Mouse (Mus musculus): ENCODE measurements around the gene Magi3. TPM values are rescaled to one million over a fixed set of nuclear protein-coding genes. Genes with fewer than 3 reads are reported as not detected.

Magi3 gene
- total and polyA plus RNA-seq, 3 experiments: 0.68 to 2.6 (median 1.8) TPM

GRCm38 (mm10) chr3:104257041-104257440 lies 36.9 kb upstream of the Magi3 start:
- in situ Hi-C loops (cut with MboI; ENCODE audit: low pct_ligation_motif_present, low pct_unique_long_range_greater_than_20kb, low sequenced_read_pairs) (no loop called here), dilution Hi-C loops (cut with MboI; ENCODE audit: extremely low pct_ligation_motif_present, extremely low pct_unique_long_range_greater_than_20kb, low sequenced_read_pairs) (no loop called here)
- H3K27me3 ChIP-seq (replicated peaks): no peaks in the 10 kb centered on the region
- H3K4me3 ChIP-seq (replicated peaks in 1 of 3; ENCODE audit: low read depth in 2 of 3, low read length in 2 of 3, poor library complexity in 1 of 3): no peak overlapping the region
- H3K4me2 ChIP-seq (ENCODE audit: insufficient read depth, low read depth, poor library complexity, severe bottlenecking): no peak overlapping the region
- no peaks in the 10 kb centered on the region for H3K4me1 ChIP-seq (ENCODE audit: control insufficient read depth in 1 of 2, insufficient read depth in 2 of 2)
- H3K79me2 ChIP-seq (replicated peaks; ENCODE audit: control insufficient read depth, extremely low read depth, insufficient read depth, poor library complexity, severe bottlenecking): no peaks in the 10 kb centered on the region
- DNase-seq (ENCODE audit: extremely low read depth): no peak
- TF ChIP-seq BHLHE40 (IDR thresholded peaks at IDR 0.05; ENCODE audit: low read depth, low read length): no peak
- TF ChIP-seq ELF1 (IDR thresholded peaks at IDR 0.05; ENCODE audit: low read depth, low read length): no peak
- TF ChIP-seq MAZ (IDR thresholded peaks at IDR 0.05; ENCODE audit: low read depth, low read length): no peak
- no peak overlapping the region for H3K27ac ChIP-seq (ENCODE audit: insufficient read depth, low read depth)
- H3K9me3 ChIP-seq (replicated peaks; ENCODE audit: low read length): no peaks in the 10 kb centered on the region
- H3K9ac ChIP-seq (ENCODE audit: insufficient read depth, low read depth): no peak overlapping the region
- no peaks in the 10 kb centered on the region for H3K36me3 ChIP-seq (replicated peaks in 1 of 2; ENCODE audit: control insufficient read depth in 1 of 2, insufficient read depth in 1 of 2, low read length in 1 of 2)

- DNase-seq (ENCODE audit: extremely low read depth): no peak
- TF ChIP-seq MEF2A (IDR thresholded peaks at IDR 0.05; ENCODE audit: borderline replicate concordance, low read depth, low read length): no peak
- no peak for TF ChIP-seq E2F4 (IDR thresholded peaks at IDR 0.05; ENCODE audit: insufficient replicate concordance, low read depth, low read length)
- TF ChIP-seq CTCF (conservative IDR thresholded peaks at IDR 0.05 in 1 of 2, IDR thresholded peaks at IDR 0.05 in 1 of 2; ENCODE audit: low read depth in 2 of 2, low read length in 2 of 2): no peak
- no peak for TF ChIP-seq CHD1 (IDR thresholded peaks at IDR 0.05; ENCODE audit: low read depth, low read length)
- no peak for TF ChIP-seq MAZ (IDR thresholded peaks at IDR 0.05; ENCODE audit: low read depth, low read length)
- TF ChIP-seq GABPA (IDR thresholded peaks at IDR 0.05; ENCODE audit: insufficient replicate concordance, low read depth, low read length): no peak
- TF ChIP-seq SMC3 (IDR thresholded peaks at IDR 0.05; ENCODE audit: low read depth, low read length): no peak
- TF ChIP-seq SIN3A (IDR thresholded peaks at IDR 0.05; ENCODE audit: low read length): no peak
- TF ChIP-seq HCFC1 (IDR thresholded peaks at IDR 0.05; ENCODE audit: low read depth, low read length): no peak
- TF ChIP-seq ZC3H11A (IDR thresholded peaks at IDR 0.05; ENCODE audit: low read depth, low read length): no peak
- no peak for TF ChIP-seq BHLHE40 (IDR thresholded peaks at IDR 0.05; ENCODE audit: low read depth, low read length)
- no peak for TF ChIP-seq USF2 (conservative IDR thresholded peaks at IDR 0.05; ENCODE audit: low read depth, low read length)
- TF ChIP-seq POLR2AphosphoS2 (IDR thresholded peaks at IDR 0.05; ENCODE audit: low read depth, low read length): no peak
- no peak for TF ChIP-seq RAD21 (IDR thresholded peaks at IDR 0.05; ENCODE audit: low read depth, low read length)
- TF ChIP-seq KAT2A (IDR thresholded peaks at IDR 0.05; ENCODE audit: insufficient replicate concordance, low read length): no peak
- TF ChIP-seq ZNF384 (IDR thresholded peaks at IDR 0.05; ENCODE audit: low read depth, low read length): no peak
- no peak for TF ChIP-seq TBP (conservative IDR thresholded peaks at IDR 0.05; ENCODE audit: low read depth, low read length)
- TF ChIP-seq USF1 (IDR thresholded peaks at IDR 0.05; ENCODE audit: low read depth, low read length): no peak
- H3K9me3 ChIP-seq (replicated peaks; ENCODE audit: low read length): no peaks in the 10 kb centered on the region
- H3K4me3 ChIP-seq (replicated peaks in 1 of 3; ENCODE audit: low read depth in 2 of 3, low read length in 2 of 3, poor library complexity in 1 of 3): no peak overlapping the region
- H3K36me3 ChIP-seq (replicated peaks in 1 of 2; ENCODE audit: control insufficient read depth in 1 of 2, insufficient read depth in 1 of 2, low read length in 1 of 2): no peaks in the 10 kb centered on the region
- no peak overlapping the region for H3K4me2 ChIP-seq (ENCODE audit: insufficient read depth, low read depth, poor library complexity, severe bottlenecking)
- no peaks in the 10 kb centered on the region for H3K4me1 ChIP-seq (ENCODE audit: control insufficient read depth in 1 of 2, insufficient read depth in 2 of 2)
- H3K27me3 ChIP-seq (replicated peaks): no peaks in the 10 kb centered on the region
- in situ Hi-C loops (cut with MboI; ENCODE audit: low pct_ligation_motif_present, low pct_unique_long_range_greater_than_20kb, low sequenced_read_pairs): no loop called here
- H3K27ac ChIP-seq (ENCODE audit: insufficient read depth, low read depth): no peak overlapping the region
- no peaks in the 10 kb centered on the region for H3K79me2 ChIP-seq (replicated peaks; ENCODE audit: control insufficient read depth, extremely low read depth, insufficient read depth, poor library complexity, severe bottlenecking)
- H3K9ac ChIP-seq (ENCODE audit: insufficient read depth, low read depth): no peak overlapping the region
- dilution Hi-C loops (cut with MboI; ENCODE audit: extremely low pct_ligation_motif_present, extremely low pct_unique_long_range_greater_than_20kb, low sequenced_read_pairs): no loop called here
These were observed 33.6 kb upstream of the Magi3 start for GRCm38 (mm10) chr3:104253760-104254159.
